Mouse (Mus musculus) limb, embryonic 14.5 days (tissue): ENCODE results near the gene Map3k10. TPM values are rescaled to one million over a fixed set of nuclear protein-coding genes. Genes with fewer than 3 reads are reported as not detected.

Experiments used
- ATAC-seq: fragments of 200-750 bp; cut with Nextera tagmentation; 2 replicates; pipeline ENCODE4 v1.8.0; 2017; ENCODE audit warnings: low read depth, moderate number of reproducible peaks, moderate TSS enrichment; ENCODE audit not compliant: low FRiP score
- DNase-seq: peaks from one replicate; pipeline ENCODE4 v3.0.0-alpha.2; 2015; ENCODE audit warnings: low spot score
- H3K27ac ChIP-seq: fragments of 300-500 bp; sonication (generic); replicated peaks from 2 replicates; pipeline ENCODE4 v1.5.1; 2014; ENCODE audit warnings: low read depth, mild to moderate bottlenecking, low read length, moderate library complexity, mixed read lengths
- H3K27me3 ChIP-seq: fragments of 300-500 bp; sonication (generic); 2 replicates; pipeline ENCODE4 v1.6.1; 2014; ENCODE audit warnings: low read length, mixed read lengths; ENCODE audit not compliant: control insufficient read depth, insufficient read depth
- H3K36me3 ChIP-seq: fragments of 300-500 bp; sonication (generic); 2 replicates; pipeline ENCODE4 v1.6.1; 2014; ENCODE audit warnings: mild to moderate bottlenecking, low read length, moderate library complexity, mixed read lengths; ENCODE audit not compliant: control insufficient read depth, insufficient read depth
- H3K4me1 ChIP-seq: fragments of 300-500 bp; sonication (generic); 2 replicates; pipeline ENCODE4 v1.6.1; 2014; ENCODE audit warnings: antibody characterized with exemption, low read length, mixed read lengths; ENCODE audit not compliant: control insufficient read depth, insufficient read depth
- H3K4me2 ChIP-seq: fragments of 300-500 bp; sonication (generic); replicated peaks from 2 replicates; pipeline ENCODE4 v1.6.1; 2014; ENCODE audit warnings: low read depth, mild to moderate bottlenecking, low read length, moderate library complexity; ENCODE audit not compliant: severe bottlenecking
- H3K4me3 ChIP-seq: fragments of 300-500 bp; sonication (generic); replicated peaks from 2 replicates; pipeline ENCODE4 v1.5.1; 2014; ENCODE audit warnings: low read length
- H3K9ac ChIP-seq: fragments of 300-500 bp; sonication (generic); 2 replicates; pipeline ENCODE4 v1.6.1; 2014; ENCODE audit warnings: mild to moderate bottlenecking, low read depth, low read length, moderate library complexity; ENCODE audit not compliant: severe bottlenecking
- H3K9me3 ChIP-seq: fragments of 300-500 bp; sonication (generic); 2 replicates; pipeline ENCODE4 v1.6.1; 2016; ENCODE audit warnings: low read length; ENCODE audit not compliant: control insufficient read depth
- POLR2A ChIP-seq: fragments of 200-500 bp; IDR thresholded peaks from 2 replicates; pipeline ENCODE4 v1.8.0; 2012; ENCODE audit warnings: inconsistent platforms, mild to moderate bottlenecking, moderate library complexity, borderline replicate concordance; ENCODE audit not compliant: insufficient read depth, insufficient read length; ENCODE audit errors: extremely low read depth
- WGBS: fragments of 180-500 bp; shearing (Covaris S2); extraction: QIAGEN DNeasy Blood & Tissue Kit; methylation state at CpG from one replicate; pipeline ENCODE4 v1.1.7; 2014; 5-methylcytosine and 5-hydroxymethylcytosine counted together
- polyA plus RNA-seq, 2 experiments: library from polyadenylated mRNA; depleted of rRNA in 1 of 2; stranded (reverse) in 1 of 2; unstranded in 1 of 2; fragments of >200 nt; fragmentation: Nextera tagmentation in 1 of 2; extraction: Ambion mirVana in 1 of 2; gene quantifications; 2 replicates each; pipeline versions ENCODE4 v1.2.1 to v1.2.3; 2012 to 2014

The Map3k10 gene
- polyA plus RNA-seq, 2 experiments = 8.8 to 34.4 TPM

- 97% methylated on average over 4 of the region's 4 CpGs for WGBS
- ATAC-seq = no peak
- peaks cover 23% of the 10 kb centered on the region for H3K4me1 ChIP-seq
- no peak overlapping the region for H3K9ac ChIP-seq
- H3K9me3 ChIP-seq = no peaks in the 10 kb centered on the region
- no peak for DNase-seq
- H3K4me2 ChIP-seq = no peak overlapping the region
- H3K4me3 ChIP-seq = no peak overlapping the region
- no peak for TF ChIP-seq POLR2A
- H3K36me3 ChIP-seq = peaks cover 35% of the 10 kb centered on the region
- no peaks in the 10 kb centered on the region for H3K27me3 ChIP-seq
- no peak overlapping the region for H3K27ac ChIP-seq
Measured at GRCm38 (mm10) chr7:27609285-27609684, 65.1 kb downstream of the Map3k10 start.

- H3K27me3 ChIP-seq = no peaks in the 10 kb centered on the region
- no peaks in the 10 kb centered on the region for H3K9me3 ChIP-seq
- 91% methylated on average over 3 of the region's 3 CpGs for WGBS
- H3K27ac ChIP-seq = no peak overlapping the region
- peaks cover 35% of the 10 kb centered on the region for H3K36me3 ChIP-seq
- DNase-seq (no peak), ATAC-seq (no peak)
- H3K4me2 ChIP-seq = no peak overlapping the region
- H3K9ac ChIP-seq = 0 out of 2 replicates have a peak overlapping the region, but pooled peaks have one; percentile 7
- H3K4me1 ChIP-seq = peaks cover 23% of the 10 kb centered on the region
- H3K4me3 ChIP-seq = no peak overlapping the region
- TF ChIP-seq POLR2A = no peak
Measured at GRCm38 (mm10) chr7:27608130-27608529, 66.3 kb downstream of the Map3k10 start.

GRCm38 (mm10) chr7:27607580-27607979 is 66.8 kb downstream of the Map3k10 start:
- 0 out of 2 replicates have a peak overlapping the region, but pooled peaks have one; percentile 26 for H3K27ac ChIP-seq
- no peak for DNase-seq
- H3K4me1 ChIP-seq = peaks cover 23% of the 10 kb centered on the region
- 0 out of 2 replicates have a peak overlapping the region, but pooled peaks have one; percentile 7 for H3K9ac ChIP-seq
- peaks cover 35% of the 10 kb centered on the region for H3K36me3 ChIP-seq
- H3K27me3 ChIP-seq = no peaks in the 10 kb centered on the region
- 0 out of 2 replicates have a peak, but pooled peaks have one; percentile 13 for ATAC-seq
- H3K9me3 ChIP-seq = no peaks in the 10 kb centered on the region
- no peak for TF ChIP-seq POLR2A
- H3K4me3 ChIP-seq = no peak overlapping the region
- WGBS = 62% methylated on average over 5 of the region's 5 CpGs
- no peak overlapping the region for H3K4me2 ChIP-seq

- Histone ChIP-seq H3K36me3 (peaks cover 35% of the 10 kb centered on the region), H3K27me3 (no peaks in the 10 kb centered on the region), H3K9ac (no peak overlapping the region), H3K27ac (peak overlapping the region; percentile 79), H3K4me1 (peaks cover 28% of the 10 kb centered on the region), H3K4me2 (peak overlapping the region; percentile 4; the same call in 1 of the 2 replicates), H3K9me3 (no peaks in the 10 kb centered on the region), H3K4me3 (no peak overlapping the region)
- DNase-seq (no peak), ATAC-seq (no peak)
- no peak for TF ChIP-seq POLR2A
- 52% methylated on average over 10 of the region's 10 CpGs for WGBS
Measured at GRCm38 (mm10) chr7:27606481-27607254, 67.7 kb downstream of the Map3k10 start.

Other genes with a start within 250 kb of the Map3k10 start
- 0.60 and 0.64 TPM in 2 replicates for gene Sptbn4, start 226.9 kb downstream of the Map3k10 start, polyA plus RNA-seq (2012; rRNA removed)
- gene Sptbn4, start 226.9 kb downstream of the Map3k10 start, polyA plus RNA-seq (2014; fragmentation: Nextera tagmentation; extraction: Ambion mirVana) = 0.15 TPM in 2 replicates
- 44.8 and 49.5 TPM in 2 replicates for gene Blvrb, start 226.6 kb downstream of the Map3k10 start, polyA plus RNA-seq (2012; rRNA removed)
- 60.8 and 61.2 TPM in 2 replicates for gene Blvrb, start 226.6 kb downstream of the Map3k10 start, polyA plus RNA-seq (2014; fragmentation: Nextera tagmentation; extraction: Ambion mirVana)
- gene Sertad3, start 200.8 kb downstream of the Map3k10 start, polyA plus RNA-seq (2012; rRNA removed) = 31.3 and 32.1 TPM in 2 replicates
- gene Sertad3, start 200.8 kb downstream of the Map3k10 start, polyA plus RNA-seq (2014; fragmentation: Nextera tagmentation; extraction: Ambion mirVana) = 31.5 and 32.4 TPM in 2 replicates
- gene Sertad1, start 187.7 kb downstream of the Map3k10 start, polyA plus RNA-seq (2012; rRNA removed) = 23.3 and 28.0 TPM in 2 replicates
- 34.2 and 39.4 TPM in 2 replicates for gene Sertad1, start 187.7 kb downstream of the Map3k10 start, polyA plus RNA-seq (2014; fragmentation: Nextera tagmentation; extraction: Ambion mirVana)
- 6.3 and 6.6 TPM in 2 replicates for gene Prx, start 175.3 kb downstream of the Map3k10 start, polyA plus RNA-seq (2012; rRNA removed)
- 2.1 and 2.5 TPM in 2 replicates for gene Prx, start 175.3 kb downstream of the Map3k10 start, polyA plus RNA-seq (2014; fragmentation: Nextera tagmentation; extraction: Ambion mirVana)
- gene Hipk4, start 151.3 kb downstream of the Map3k10 start, polyA plus RNA-seq (2012; rRNA removed) = 4.3 and 5.4 TPM in 2 replicates
- 0.95 and 1.2 TPM in 2 replicates for gene Hipk4, start 151.3 kb downstream of the Map3k10 start, polyA plus RNA-seq (2014; fragmentation: Nextera tagmentation; extraction: Ambion mirVana)
- 147 and 193 TPM in 2 replicates for gene Pld3, start 121.4 kb downstream of the Map3k10 start, polyA plus RNA-seq (2012; rRNA removed)
- 110 and 114 TPM in 2 replicates for gene Pld3, start 121.4 kb downstream of the Map3k10 start, polyA plus RNA-seq (2014; fragmentation: Nextera tagmentation; extraction: Ambion mirVana)
- gene 2310022A10Rik, start 121.4 kb downstream of the Map3k10 start, polyA plus RNA-seq (2012; rRNA removed) = 39.8 and 49.0 TPM in 2 replicates
- 27.0 and 27.4 TPM in 2 replicates for gene 2310022A10Rik, start 121.4 kb downstream of the Map3k10 start, polyA plus RNA-seq (2014; fragmentation: Nextera tagmentation; extraction: Ambion mirVana)
- 96.6 and 110 TPM in 2 replicates for gene Akt2, start 83.0 kb downstream of the Map3k10 start, polyA plus RNA-seq (2012; rRNA removed)
- 112 and 119 TPM in 2 replicates for gene Akt2, start 83.0 kb downstream of the Map3k10 start, polyA plus RNA-seq (2014; fragmentation: Nextera tagmentation; extraction: Ambion mirVana)
- gene Ttc9b, start 20.7 kb downstream of the Map3k10 start, polyA plus RNA-seq (2012; rRNA removed) = 0.14 and 0.24 TPM in 2 replicates
- gene Ttc9b, start 20.7 kb downstream of the Map3k10 start, polyA plus RNA-seq (2014; fragmentation: Nextera tagmentation; extraction: Ambion mirVana) = 0.10 and 0.21 TPM in 2 replicates
- 1.9 and 3.2 TPM in 2 replicates for gene Zfp607b, start 14.7 kb upstream of the Map3k10 start, polyA plus RNA-seq (2012; rRNA removed)
- gene Zfp607b, start 14.7 kb upstream of the Map3k10 start, polyA plus RNA-seq (2014; fragmentation: Nextera tagmentation; extraction: Ambion mirVana) = 3.0 and 4.9 TPM in 2 replicates
- gene Zfp60, start 56.8 kb upstream of the Map3k10 start, polyA plus RNA-seq (2012; rRNA removed) = 10.0 and 11.6 TPM in 2 replicates
- 32.6 and 36.5 TPM in 2 replicates for gene Zfp60, start 56.8 kb upstream of the Map3k10 start, polyA plus RNA-seq (2014; fragmentation: Nextera tagmentation; extraction: Ambion mirVana)
- 2.0 and 3.0 TPM in 2 replicates for gene Zfp626, start 132.6 kb upstream of the Map3k10 start, polyA plus RNA-seq (2012; rRNA removed)
- gene Zfp626, start 132.6 kb upstream of the Map3k10 start, polyA plus RNA-seq (2014; fragmentation: Nextera tagmentation; extraction: Ambion mirVana) = 2.2 TPM in 2 replicates
- 3.2 and 4.4 TPM in 2 replicates for gene Zfp59, start 164.0 kb upstream of the Map3k10 start, polyA plus RNA-seq (2012; rRNA removed)
- gene Zfp59, start 164.0 kb upstream of the Map3k10 start, polyA plus RNA-seq (2014; fragmentation: Nextera tagmentation; extraction: Ambion mirVana) = 9.4 and 9.5 TPM in 2 replicates
- gene Zfp607a, start 182.9 kb upstream of the Map3k10 start, polyA plus RNA-seq (2012; rRNA removed) = 1.5 and 2.3 TPM in 2 replicates
- gene Zfp607a, start 182.9 kb upstream of the Map3k10 start, polyA plus RNA-seq (2014; fragmentation: Nextera tagmentation; extraction: Ambion mirVana) = 3.1 and 3.2 TPM in 2 replicates